Mouse (Mus musculus) regulatory T cell (primary cell): ENCODE data around the gene Olig3.
"Not testable (repeated sequence)": the region's sequence is repeated elsewhere in the genome, so short reads cannot be mapped to it uniquely, and the experiment has no call there.

Source experiments
- in situ Hi-C: fragments of 300-600 bp; cut with MboI, MseI; formaldehyde crosslinking; loops from one replicate; pipeline ENCODE4 v1.15.1; 2025; ENCODE audit warnings: high pct_unique_total_duplicates

Olig3 gene

GRCm38 (mm10) chr10:19361539-19362293 lies 5.4 kb downstream of the Olig3 start:
- in situ Hi-C loops = no loop called here

- in situ Hi-C loops = no loop called here
These were observed 5.9 kb downstream of the Olig3 start for GRCm38 (mm10) chr10:19362294-19362590.

- in situ Hi-C loops = no loop called here
These were observed 6.5 kb downstream of the Olig3 start for GRCm38 (mm10) chr10:19362861-19363260.

- in situ Hi-C loops = no loop called here
These were observed 7.0 kb downstream of the Olig3 start for GRCm38 (mm10) chr10:19363365-19363764.

GRCm38 (mm10) chr10:19369143-19369542 lies 12.8 kb downstream of the Olig3 start:
- in situ Hi-C loops = no loop called here

- in situ Hi-C loops = no loop called here
These were observed 13.8 kb downstream of the Olig3 start for GRCm38 (mm10) chr10:19370146-19370545.

- in situ Hi-C loops = no loop called here
These were observed 15.9 kb downstream of the Olig3 start for GRCm38 (mm10) chr10:19372263-19372662.

- in situ Hi-C loops = no loop called here
These were observed 17.5 kb downstream of the Olig3 start for GRCm38 (mm10) chr10:19373797-19374196.

GRCm38 (mm10) chr10:19374311-19374710 lies 18.0 kb downstream of the Olig3 start:
- in situ Hi-C loops = no loop called here

GRCm38 (mm10) chr10:19375838-19376237 lies 19.5 kb downstream of the Olig3 start:
- in situ Hi-C loops = no loop called here

- in situ Hi-C loops = not testable (repeated sequence)
These were observed 24.6 kb downstream of the Olig3 start for GRCm38 (mm10) chr10:19380971-19381370.

GRCm38 (mm10) chr10:19384176-19384575 lies 27.8 kb downstream of the Olig3 start:
- in situ Hi-C loops = no loop called here

- in situ Hi-C loops = no loop called here
These were observed 35.5 kb downstream of the Olig3 start for GRCm38 (mm10) chr10:19391819-19392218.

- in situ Hi-C loops = no loop called here
These were observed 40.3 kb downstream of the Olig3 start for GRCm38 (mm10) chr10:19396485-19397137.

- in situ Hi-C loops = no loop called here
These were observed 41.1 kb downstream of the Olig3 start for GRCm38 (mm10) chr10:19397396-19397795.

- in situ Hi-C loops = no loop called here
These were observed 44.8 kb downstream of the Olig3 start for GRCm38 (mm10) chr10:19401136-19401535.

- in situ Hi-C loops = no loop called here
These were observed 48.1 kb downstream of the Olig3 start for GRCm38 (mm10) chr10:19404401-19404800.

GRCm38 (mm10) chr10:19405959-19406358 lies 49.6 kb downstream of the Olig3 start:
- in situ Hi-C loops = no loop called here

- in situ Hi-C loops = no loop called here
These were observed 50.8 kb downstream of the Olig3 start for GRCm38 (mm10) chr10:19407168-19407567.
